Mouse (Mus musculus) heart, adult 2 months (tissue): ENCODE results near the gene Gm20388. TPM values are rescaled to one million over a fixed set of nuclear protein-coding genes. Genes with fewer than 3 reads are reported as not detected.

Experiments used
- DNase-seq, 2 experiments: peaks; one replicate each; pipeline ENCODE4 v3.0.0; 2021
- H3K27ac ChIP-seq: fragments of 200-600 bp; 2 replicates; pipeline ENCODE4 v1.8.1; 2022
- H3K27me3 ChIP-seq: fragments of 200-500 bp; 2 replicates; pipeline ENCODE4 v1.6.1; 2012; ENCODE audit warnings: mild to moderate bottlenecking, low read length, inconsistent platforms, mixed read lengths; ENCODE audit not compliant: control insufficient read depth, insufficient read depth
- H3K36me3 ChIP-seq: fragments of 200-500 bp; 2 replicates; pipeline ENCODE4 v1.6.1; 2012; ENCODE audit warnings: low read length, inconsistent platforms; ENCODE audit not compliant: control insufficient read depth, insufficient read depth
- H3K4me1 ChIP-seq: fragments of 200-500 bp; 2 replicates; pipeline ENCODE4 v1.6.1; 2011; ENCODE audit warnings: low read length; ENCODE audit not compliant: control insufficient read depth, insufficient read depth
- H3K4me3 ChIP-seq: fragments of 200-600 bp; 2 replicates; pipeline ENCODE4 v1.8.1; 2022
- H3K79me2 ChIP-seq: fragments of 200-500 bp; replicated peaks from 2 replicates; pipeline ENCODE4 v1.6.1; 2012; ENCODE audit warnings: mild to moderate bottlenecking, inconsistent platforms, low read length, moderate library complexity, mixed read lengths; ENCODE audit not compliant: control insufficient read depth, insufficient read depth
- H3K9ac ChIP-seq: fragments of 200-500 bp; 2 replicates; pipeline ENCODE4 v1.6.1; 2012; ENCODE audit warnings: low read depth, mild to moderate bottlenecking, control low read depth, inconsistent platforms, low read length, mixed read lengths
- CTCF ChIP-seq: fragments of 200-600 bp; IDR thresholded peaks from 2 replicates; pipeline ENCODE4 v1.8.1; 2022; ENCODE audit warnings: antibody characterized with exemption, mild to moderate bottlenecking, moderate library complexity
- EP300 ChIP-seq: fragments of 200-500 bp; IDR thresholded peaks from 2 replicates; pipeline ENCODE4 v1.6.1; 2011; ENCODE audit warnings: low read depth, low read length, control low read depth; ENCODE audit not compliant: insufficient read depth
- POLR2A ChIP-seq: fragments of 200-500 bp; IDR thresholded peaks from 2 replicates; pipeline ENCODE4 v1.6.1; 2011; ENCODE audit warnings: mild to moderate bottlenecking, low read depth, low read length, control low read depth; ENCODE audit not compliant: insufficient read depth
- WGBS: fragments of 180-500 bp; shearing (Covaris S2); methylation state at CpG from one replicate; pipeline ENCODE4 v1.1.7; 2018; 5-methylcytosine and 5-hydroxymethylcytosine counted together
- intact Hi-C: fragments of 180-260 bp; cut with DNase I; formaldehyde crosslinking; loops from one replicate; pipeline ENCODE4 v1.15.1; 2025
- polyA plus RNA-seq: library from polyadenylated mRNA; depleted of rRNA; stranded (reverse); fragments of >200 nt; gene quantifications from 2 replicates; pipeline ENCODE4 v1.2.3, GENCODE M21; 2012
- total RNA-seq, 2 experiments: library from RNA; stranded (reverse); gene quantifications; 2 replicates each; pipeline ENCODE4 v1.2.3; 2021

Gm20388 gene
- total and polyA plus RNA-seq, 3 experiments, result 1.8 to 32.3 TPM; not detected in 1

GRCm38 (mm10) chr8:120846018-120846417 lies 935.4 kb downstream of the Gm20388 start:
- Histone ChIP-seq H3K4me1 (no peaks in the 10 kb centered on the region), H3K27ac (no peak overlapping the region), H3K36me3 (no peaks in the 10 kb centered on the region), H3K4me3 (no peak overlapping the region), H3K27me3 (no peaks in the 10 kb centered on the region; the same call in 1 of the 2 replicates), H3K9ac (no peak overlapping the region), H3K79me2 (no peaks in the 10 kb centered on the region)
- 75% methylated on average over 5 of the region's 5 CpGs for WGBS
- no peak for TF ChIP-seq EP300
- no peak for TF ChIP-seq CTCF
- TF ChIP-seq POLR2A, result no peak
- intact Hi-C loops, result no loop called here
- no peak for DNase-seq

GRCm38 (mm10) chr8:120847279-120847678 lies 936.6 kb downstream of the Gm20388 start:
- Histone ChIP-seq H3K79me2 (no peaks in the 10 kb centered on the region), H3K4me3 (no peak overlapping the region), H3K4me1 (no peaks in the 10 kb centered on the region), H3K27ac (no peak overlapping the region), H3K9ac (no peak overlapping the region), H3K36me3 (no peaks in the 10 kb centered on the region), H3K27me3 (no peaks in the 10 kb centered on the region; the same call in 1 of the 2 replicates)
- no peak for DNase-seq
- TF ChIP-seq EP300, result no peak
- TF ChIP-seq POLR2A, result no peak
- TF ChIP-seq CTCF, result no peak
- intact Hi-C loops, result no loop called here
- WGBS, result 3% methylated on average over 4 of the region's 4 CpGs

DNA sequence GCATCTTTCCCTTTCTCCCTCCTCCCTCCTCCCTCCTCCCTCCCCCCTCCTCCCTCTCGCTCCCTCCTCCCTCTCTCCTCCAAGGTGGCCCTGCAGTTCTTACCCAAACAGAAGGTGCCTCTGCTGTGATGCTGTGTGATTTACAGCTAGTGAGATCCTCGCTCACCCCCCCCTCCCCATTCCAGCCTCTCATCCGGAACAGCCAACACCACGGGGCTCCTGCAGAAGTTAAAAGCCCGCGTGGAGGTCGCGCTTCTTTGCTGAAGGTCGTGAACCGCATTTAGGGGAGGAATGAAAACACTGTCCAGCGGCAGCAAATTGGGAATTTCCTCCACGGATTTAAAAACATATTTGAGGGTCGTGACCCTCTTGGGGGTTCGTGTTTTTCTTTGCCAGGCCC lies 937.1 kb downstream of the Gm20388 start:
- Histone ChIP-seq H3K36me3 (no peaks in the 10 kb centered on the region), H3K4me1 (no peaks in the 10 kb centered on the region), H3K9ac (no peak overlapping the region), H3K27me3 (no peaks in the 10 kb centered on the region; the same call in 1 of the 2 replicates), H3K79me2 (no peaks in the 10 kb centered on the region), H3K4me3 (no peak overlapping the region), H3K27ac (no peak overlapping the region)
- TF ChIP-seq EP300 (no peak), CTCF (no peak), POLR2A (no peak)
- 18% methylated on average over 13 of the region's 14 CpGs for WGBS
- DNase-seq, result no peak
- intact Hi-C loops, result no loop called here

- intact Hi-C loops, result no loop called here
- WGBS, result 69% methylated on average over 4 of the region's 4 CpGs
- TF ChIP-seq EP300 (no peak), CTCF (no peak), POLR2A (no peak)
- Histone ChIP-seq H3K27ac (no peak overlapping the region), H3K9ac (no peak overlapping the region), H3K79me2 (no peaks in the 10 kb centered on the region), H3K36me3 (no peaks in the 10 kb centered on the region), H3K4me3 (no peak overlapping the region), H3K27me3 (no peaks in the 10 kb centered on the region; the same call in 1 of the 2 replicates), H3K4me1 (no peaks in the 10 kb centered on the region)
- no peak for DNase-seq
These were observed 937.8 kb downstream of the Gm20388 start for GRCm38 (mm10) chr8:120848434-120848833.

DNA sequence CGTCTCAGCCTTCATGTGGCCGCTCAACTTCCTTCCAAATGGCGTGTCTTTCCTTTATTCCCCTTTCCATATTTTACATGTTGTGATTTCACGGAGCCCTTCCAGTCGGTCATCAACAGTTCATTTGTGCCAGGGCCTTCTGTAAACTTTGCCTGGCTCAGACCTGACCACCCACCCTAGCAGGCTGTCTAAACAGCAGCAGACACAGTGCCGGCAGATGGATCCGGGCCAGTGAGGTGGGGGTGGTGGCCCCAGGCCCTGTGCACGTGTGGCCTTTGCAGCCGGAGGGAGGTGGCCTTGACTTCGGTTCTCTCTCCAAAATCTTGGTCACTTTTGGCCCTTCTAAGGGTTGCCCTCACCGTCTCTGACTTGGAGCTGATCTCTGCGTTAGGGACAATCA lies 940.8 kb downstream of the Gm20388 start:
- Histone ChIP-seq H3K4me3 (no peak overlapping the region), H3K4me1 (no peaks in the 10 kb centered on the region), H3K27me3 (no peaks in the 10 kb centered on the region; the same call in 1 of the 2 replicates), H3K27ac (no peak overlapping the region), H3K79me2 (no peaks in the 10 kb centered on the region), H3K9ac (no peak overlapping the region), H3K36me3 (no peaks in the 10 kb centered on the region)
- 89% methylated on average over 12 of the region's 12 CpGs for WGBS
- DNase-seq, result no peak
- intact Hi-C loops, result no loop called here
- TF ChIP-seq CTCF (no peak), POLR2A (no peak), EP300 (no peak)

GRCm38 (mm10) chr8:120859881-120860280 lies 949.2 kb downstream of the Gm20388 start:
- Histone ChIP-seq H3K79me2 (no peaks in the 10 kb centered on the region), H3K9ac (no peak overlapping the region), H3K4me1 (no peaks in the 10 kb centered on the region), H3K27ac (no peak overlapping the region), H3K36me3 (no peaks in the 10 kb centered on the region), H3K4me3 (no peak overlapping the region), H3K27me3 (peaks cover 7% of the 10 kb centered on the region; the same call in 1 of the 2 replicates)
- intact Hi-C loops, result no loop called here
- no peak for TF ChIP-seq CTCF
- no peak for TF ChIP-seq POLR2A
- TF ChIP-seq EP300, result no peak
- no peak for DNase-seq
- WGBS, result 47% methylated on average over 14 of the region's 14 CpGs
